ENCODE assay signal across 8 mouse cellular contexts in the genomic region with DNA sequence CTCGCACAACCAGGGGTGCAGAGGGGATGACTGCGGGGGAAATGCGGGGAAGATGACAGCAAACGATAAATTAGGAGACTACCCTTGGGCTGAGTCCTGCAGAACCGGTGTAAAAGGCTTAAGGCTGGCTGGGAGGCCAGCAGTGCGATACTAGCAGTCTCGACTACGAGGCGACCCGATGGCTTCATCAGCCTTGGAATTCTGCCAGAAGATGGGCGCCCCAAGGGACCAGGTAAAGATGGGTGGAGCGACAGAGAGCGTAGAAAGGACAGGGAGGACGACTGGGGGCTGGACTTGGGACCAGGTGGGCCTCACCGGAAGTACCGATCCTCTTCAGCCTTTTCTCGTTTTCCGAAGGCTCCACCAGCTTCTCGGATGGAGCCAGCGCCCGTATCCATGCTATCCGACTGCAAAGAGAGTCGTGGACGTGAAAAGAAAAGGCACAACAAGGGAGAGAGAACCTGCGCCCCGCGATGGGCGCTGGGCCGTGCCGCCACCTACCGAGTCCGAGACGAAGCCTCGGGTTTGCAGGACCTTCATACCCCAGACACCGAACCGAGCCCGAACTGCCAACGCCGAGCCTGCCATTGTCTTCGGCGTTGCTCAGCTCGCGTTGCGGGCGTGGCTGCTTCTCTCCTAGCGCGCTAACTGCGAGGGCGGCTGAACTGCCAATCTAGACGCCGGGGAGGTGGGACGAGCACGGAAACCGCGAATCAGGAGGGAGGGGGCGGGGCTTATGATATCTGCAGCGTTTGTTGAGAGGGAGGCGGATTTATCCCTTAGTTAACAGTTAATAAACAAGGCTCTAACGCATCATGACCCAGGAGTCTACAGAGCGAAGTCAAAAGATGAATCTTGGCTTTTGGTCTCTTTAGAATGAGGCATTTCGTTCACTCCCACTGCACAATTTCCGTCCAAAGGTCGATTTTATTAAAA. TPM values are rescaled to one million over a fixed set of nuclear protein-coding genes. Genes with fewer than 3 reads are reported as not detected.
DNase-seq lines count a peak whose midpoint lies in the region; ATAC-seq and TF ChIP-seq lines count a peak whose summit lies in the region.

A gene (minus strand): TSS at position 679 of the 936 bp plus-strand sequence.

- H3K9ac ChIP-seq in heart, embryonic 11.5 days (ENCODE audit: low read depth, low read length) = peak within 1 kb of the TSS; percentile 97
- peak within 1 kb of the TSS; percentile 96 for H3K9ac ChIP-seq in kidney, embryonic 16.5 days (replicated peaks; ENCODE audit: low read length)
- peak within 1 kb of the TSS; percentile 97 for H3K9ac ChIP-seq in liver, embryonic 12.5 days
- peak within 1 kb of the TSS; percentile 86 for H3K9ac ChIP-seq in stomach, embryonic 16.5 days (ENCODE audit: low read length)

- peaks cover 41% of the 10 kb centered on the region for H3K79me3 ChIP-seq in C2C12 (ENCODE audit: low read depth)

- peak; percentile 71 for ATAC-seq in erythroblast, adult 5-6 weeks (replicated peaks; ENCODE audit: low FRiP score, poor library complexity, severe bottlenecking)
- peak; percentile 83 for ATAC-seq in heart, embryonic 11.5 days (replicated peaks; ENCODE audit: insufficient number of reproducible peaks, low FRiP score, low TSS enrichment)
- peak; percentile 89 for ATAC-seq in kidney, embryonic 16.5 days (ENCODE audit: low FRiP score, low TSS enrichment)
- peak; percentile 76 for ATAC-seq in liver, embryonic 12.5 days
- peak; percentile 89 for ATAC-seq in stomach, embryonic 16.5 days (ENCODE audit: insufficient read depth, low FRiP score)

- H3K9me3 ChIP-seq in heart, embryonic 11.5 days (replicated peaks; ENCODE audit: control insufficient read depth, low read length) = no peaks in the 10 kb centered on the region
- H3K9me3 ChIP-seq in kidney, embryonic 16.5 days (ENCODE audit: low read length) = no peaks in the 10 kb centered on the region
- H3K9me3 ChIP-seq in liver, embryonic 12.5 days (replicated peaks) = no peaks in the 10 kb centered on the region
- H3K9me3 ChIP-seq in stomach, embryonic 16.5 days (replicated peaks; ENCODE audit: control insufficient read depth, low read length) = no peaks in the 10 kb centered on the region

- H3ac ChIP-seq in C2C12 (ENCODE audit: control insufficient read depth, insufficient read length, low read depth) = peak within 1 kb of the TSS; percentile 83

- peak within 1 kb of the TSS; percentile 95 for H3K27ac ChIP-seq in heart, embryonic 11.5 days (ENCODE audit: low read depth, low read length)
- H3K27ac ChIP-seq in kidney, embryonic 16.5 days (ENCODE audit: low read length) = peak within 1 kb of the TSS; percentile 98
- H3K27ac ChIP-seq in liver, embryonic 12.5 days = peak within 1 kb of the TSS; percentile 99
- H3K27ac ChIP-seq in stomach, embryonic 16.5 days (ENCODE audit: low read length) = peak within 1 kb of the TSS; percentile 98

- H3K36me3 ChIP-seq in C2C12 (ENCODE audit: control insufficient read depth, insufficient read depth) = peaks cover 19% of the 10 kb centered on the region
- H3K36me3 ChIP-seq in heart, embryonic 11.5 days (ENCODE audit: control insufficient read depth, insufficient read depth, low read length) = peaks cover 16% of the 10 kb centered on the region
- H3K36me3 ChIP-seq in kidney, embryonic 16.5 days (ENCODE audit: insufficient read depth, low read length) = peaks cover 24% of the 10 kb centered on the region
- H3K36me3 ChIP-seq in liver, embryonic 12.5 days = peaks cover 50% of the 10 kb centered on the region
- H3K36me3 ChIP-seq in stomach, embryonic 16.5 days (ENCODE audit: control insufficient read depth, insufficient read depth, low read length) = peaks cover 10% of the 10 kb centered on the region; the same call in 1 of the 2 replicates

- H3K4me3 ChIP-seq in C2C12 (ENCODE audit: insufficient read depth, poor library complexity, severe bottlenecking) = peak within 1 kb of the TSS; percentile 61
- H3K4me3 ChIP-seq in heart, embryonic 11.5 days (ENCODE audit: low read depth, low read length) = peak within 1 kb of the TSS; percentile 85
- H3K4me3 ChIP-seq in kidney, embryonic 16.5 days (ENCODE audit: low read length) = peak within 1 kb of the TSS; percentile 93
- peak within 1 kb of the TSS; percentile 97 for H3K4me3 ChIP-seq in liver, embryonic 12.5 days
- peak within 1 kb of the TSS; percentile 83 for H3K4me3 ChIP-seq in stomach, embryonic 16.5 days (replicated peaks; ENCODE audit: low read length)

- H3K27me3 ChIP-seq in C2C12 (ENCODE audit: control insufficient read depth, insufficient read depth, insufficient read length) = no peaks in the 10 kb centered on the region
- no peaks in the 10 kb centered on the region for H3K27me3 ChIP-seq in heart, embryonic 11.5 days (ENCODE audit: control insufficient read depth, insufficient read depth, low read length)
- H3K27me3 ChIP-seq in kidney, embryonic 16.5 days (ENCODE audit: insufficient read depth, low read length) = no peaks in the 10 kb centered on the region
- no peaks in the 10 kb centered on the region for H3K27me3 ChIP-seq in liver, embryonic 12.5 days (replicated peaks)
- no peaks in the 10 kb centered on the region for H3K27me3 ChIP-seq in stomach, embryonic 16.5 days (ENCODE audit: control insufficient read depth, insufficient read depth, low read length)

- H3K79me2 ChIP-seq in C2C12 (ENCODE audit: control insufficient read depth, insufficient read depth) = peaks cover 57% of the 10 kb centered on the region

- H3K4me1 ChIP-seq in heart, embryonic 11.5 days (ENCODE audit: control insufficient read depth, insufficient read depth, low read length) = peaks cover 10% of the 10 kb centered on the region
- H3K4me1 ChIP-seq in kidney, embryonic 16.5 days (ENCODE audit: insufficient read depth, low read length) = peaks cover 37% of the 10 kb centered on the region
- peaks cover 76% of the 10 kb centered on the region for H3K4me1 ChIP-seq in liver, embryonic 12.5 days
- peaks cover 29% of the 10 kb centered on the region for H3K4me1 ChIP-seq in stomach, embryonic 16.5 days (ENCODE audit: control insufficient read depth, insufficient read depth, low read length)

- no peak for TF ChIP-seq CTCF in C2C12 (IDR thresholded peaks at IDR 0.05; ENCODE audit: control insufficient read depth, insufficient read depth, insufficient read length)

- 1% methylated on average over 63 of the region's 63 CpGs for whole genome bisulfite sequencing in heart, embryonic 11.5 days (ENCODE audit: insufficient replicate concordance)
- under 1% methylated on average over 63 of the region's 63 CpGs for WGBS in kidney, embryonic 16.5 days
- under 1% methylated on average over 63 of the region's 63 CpGs for WGBS in liver, embryonic 12.5 days (ENCODE audit: insufficient replicate concordance)
- WGBS in stomach, embryonic 16.5 days = under 1% methylated on average over 63 of the region's 63 CpGs

- H3K4me2 ChIP-seq in heart, embryonic 11.5 days = peak within 1 kb of the TSS; percentile 76
- H3K4me2 ChIP-seq in kidney, embryonic 16.5 days (replicated peaks; ENCODE audit: low read depth, low read length) = peak within 1 kb of the TSS; percentile 70
- peak within 1 kb of the TSS; percentile 88 for H3K4me2 ChIP-seq in liver, embryonic 12.5 days
- peak within 1 kb of the TSS; percentile 80 for H3K4me2 ChIP-seq in stomach, embryonic 16.5 days (ENCODE audit: low read depth, low read length)

- DNase-seq in brain, adult 2 months (ENCODE audit: low read depth, low spot score) = peak; percentile 98
- DNase-seq in neural tube, embryonic 10.5 days (ENCODE audit: extremely low spot score, low spot score) = peak; percentile 90

TF ChIP-seq in C2C12, 6 proteins besides CTCF, POLR2A, EP300 and RAD21:
- TF ChIP-seq MYOG (IDR thresholded peaks at IDR 0.05; ENCODE audit: control insufficient read depth, extremely low read depth, insufficient read length) (no peak), MAX (IDR thresholded peaks at IDR 0.05) (no peak), USF1 (IDR thresholded peaks at IDR 0.05; ENCODE audit: low read depth) (no peak), MYOD1 (IDR thresholded peaks at IDR 0.05; ENCODE audit: control insufficient read depth, insufficient read length, low read depth) (no peak), FOSL1 (IDR thresholded peaks at IDR 0.05; ENCODE audit: insufficient read depth, low read length, poor library complexity, severe bottlenecking) (no peak)

RNA-seq across cellular contexts. Expression of the gene that starts here (rescaled TPM):
- polyA plus RNA-seq in C2C12 (2012; fragmentation: generic; extraction: Trizol) = 596 TPM
- 715 and 778 TPM in 2 replicates for total RNA-seq in erythroblast, adult 5-6 weeks (2015; ENCODE audit: low replicate concordance)
- 2,175 and 2,816 TPM in 2 replicates for total RNA-seq in erythroblast, adult 5-6 weeks (2017; ENCODE audit: low replicate concordance)
- 1,210 and 1,262 TPM in 2 replicates for polyA plus RNA-seq in heart, embryonic 11.5 days (2014; fragmentation: Nextera tagmentation; extraction: Ambion mirVana)
- 1,057 and 1,144 TPM in 2 replicates for polyA plus RNA-seq in kidney, embryonic 16.5 days (2015; fragmentation: Nextera tagmentation; extraction: Ambion mirVana)
- polyA plus RNA-seq in liver, embryonic 12.5 days (2016; fragmentation: Nextera tagmentation; extraction: Ambion mirVana) = 2,000 and 2,061 TPM in 2 replicates
- polyA plus RNA-seq in stomach, embryonic 16.5 days (2015; fragmentation: Nextera tagmentation; extraction: Ambion mirVana) = 1,031 and 1,078 TPM in 2 replicates

Comparison
In these comparisons a context has a peak if more than half of its experiments do, and no peak if none do; other contexts are left out.
1. Peak in every context shown above with its lines: DNase-seq, ATAC-seq, H3K4me3 ChIP-seq and H3K27ac ChIP-seq.